Mouse (Mus musculus) limb, embryonic 15.5 days (tissue): ENCODE data around the gene Vsx2. TPM values are rescaled to one million over a fixed set of nuclear protein-coding genes. Genes with fewer than 3 reads are reported as not detected.

Experiments used
- ATAC-seq: fragments of 200-750 bp; cut with Nextera tagmentation; 2 replicates; pipeline ENCODE4 v1.8.0; 2017; ENCODE audit warnings: low read depth, moderate TSS enrichment; ENCODE audit not compliant: insufficient number of reproducible peaks, low FRiP score, low TSS enrichment
- H3K27ac ChIP-seq: fragments of 300-500 bp; sonication (generic); 2 replicates; pipeline ENCODE4 v1.5.1; 2015; ENCODE audit warnings: moderate library complexity, mild to moderate bottlenecking, inconsistent platforms
- H3K27me3 ChIP-seq: fragments of 300-500 bp; sonication (generic); 2 replicates; pipeline ENCODE4 v1.6.1; 2015; ENCODE audit warnings: inconsistent platforms
- H3K36me3 ChIP-seq: fragments of 300-500 bp; sonication (generic); 2 replicates; pipeline ENCODE4 v1.6.1; 2015; ENCODE audit warnings: inconsistent platforms
- H3K4me1 ChIP-seq: fragments of 300-500 bp; sonication (generic); 2 replicates; pipeline ENCODE4 v1.6.1; 2015; ENCODE audit warnings: inconsistent platforms
- H3K4me2 ChIP-seq: fragments of 300-500 bp; sonication (generic); 2 replicates; pipeline ENCODE4 v1.6.1; 2015; ENCODE audit warnings: mild to moderate bottlenecking, inconsistent platforms
- H3K4me3 ChIP-seq: fragments of 300-500 bp; sonication (generic); 2 replicates; pipeline ENCODE4 v1.5.1; 2015; ENCODE audit warnings: mild to moderate bottlenecking, inconsistent platforms
- H3K9ac ChIP-seq: fragments of 300-500 bp; sonication (generic); 2 replicates; pipeline ENCODE4 v1.6.1; 2015; ENCODE audit warnings: inconsistent platforms
- H3K9me3 ChIP-seq: fragments of 300-500 bp; sonication (generic); 2 replicates; pipeline ENCODE4 v1.6.1; 2016; ENCODE audit warnings: inconsistent platforms
- WGBS: fragments of 180-500 bp; shearing (Covaris S2); methylation state at CpG from one replicate; pipeline ENCODE4 v1.1.7; 2015; 5-methylcytosine and 5-hydroxymethylcytosine counted together
- polyA plus RNA-seq: library from polyadenylated mRNA; unstranded; fragments of >200 nt; fragmentation: Nextera tagmentation; extraction: Ambion mirVana; gene quantifications from 2 replicates; pipeline ENCODE4 v1.2.1, GENCODE M21; 2015

Gene Vsx2
- polyA plus RNA-seq, 1 experiment from 2014 or later: 0.09 TPM

DNA sequence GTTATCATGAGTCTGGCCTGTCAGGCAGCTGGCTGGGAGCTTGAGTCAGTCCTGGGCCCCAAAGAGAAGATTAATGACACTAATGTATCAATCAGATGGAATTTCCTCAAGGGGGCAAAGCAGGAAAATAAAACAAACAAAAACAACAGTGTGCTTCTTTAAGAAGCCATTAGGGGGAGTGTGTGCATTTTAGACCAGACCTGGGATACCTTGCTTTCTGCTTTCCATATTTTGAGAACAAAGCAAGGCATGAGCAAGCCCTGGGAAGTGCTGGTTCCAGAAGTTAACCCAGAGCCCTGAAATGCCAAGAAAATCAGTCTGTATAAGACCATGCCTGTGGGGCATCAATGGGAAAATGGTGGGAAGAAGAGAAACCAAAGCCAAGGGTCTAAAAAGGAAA lies 51.4 kb downstream of the Vsx2 start:
- peaks cover 26% of the 10 kb centered on the region for H3K27me3 ChIP-seq
- no peak for ATAC-seq
- H3K4me1 ChIP-seq: peaks cover 2% of the 10 kb centered on the region; the same call in 1 of the 2 replicates
- H3K9me3 ChIP-seq: no peaks in the 10 kb centered on the region
- H3K9ac ChIP-seq: no peak overlapping the region
- H3K36me3 ChIP-seq: no peaks in the 10 kb centered on the region
- H3K4me3 ChIP-seq: no peak overlapping the region
- no peak overlapping the region for H3K4me2 ChIP-seq
- no peak overlapping the region for H3K27ac ChIP-seq

DNA sequence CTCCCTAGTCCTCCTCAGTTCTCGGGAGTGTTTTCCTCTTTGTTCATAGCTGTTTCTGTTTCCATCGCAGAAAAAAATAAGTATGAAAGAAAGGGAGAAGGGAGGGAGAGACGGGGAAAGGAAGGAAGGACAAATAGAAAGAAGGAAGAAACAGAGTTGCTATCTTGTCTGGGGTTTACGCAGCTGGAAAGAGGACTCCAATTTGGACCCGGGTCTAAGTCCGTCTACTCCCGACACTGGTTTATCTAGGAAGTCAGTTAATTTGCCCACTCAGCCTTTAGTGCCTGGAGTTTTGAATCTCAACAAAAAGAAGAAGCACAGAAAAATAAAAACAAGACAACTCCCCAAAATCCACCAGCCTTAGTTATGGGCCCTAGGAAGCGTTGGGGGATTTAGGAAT lies 55.0 kb downstream of the Vsx2 start:
- Histone ChIP-seq H3K9me3 (no peaks in the 10 kb centered on the region), H3K27me3 (peaks cover 30% of the 10 kb centered on the region), H3K4me3 (no peak overlapping the region), H3K4me1 (peaks cover 2% of the 10 kb centered on the region; the same call in 1 of the 2 replicates), H3K9ac (no peak overlapping the region), H3K27ac (no peak overlapping the region), H3K4me2 (no peak overlapping the region), H3K36me3 (no peaks in the 10 kb centered on the region)
- ATAC-seq: no peak
- 36% methylated on average over 8 of the region's 8 CpGs for WGBS

DNA sequence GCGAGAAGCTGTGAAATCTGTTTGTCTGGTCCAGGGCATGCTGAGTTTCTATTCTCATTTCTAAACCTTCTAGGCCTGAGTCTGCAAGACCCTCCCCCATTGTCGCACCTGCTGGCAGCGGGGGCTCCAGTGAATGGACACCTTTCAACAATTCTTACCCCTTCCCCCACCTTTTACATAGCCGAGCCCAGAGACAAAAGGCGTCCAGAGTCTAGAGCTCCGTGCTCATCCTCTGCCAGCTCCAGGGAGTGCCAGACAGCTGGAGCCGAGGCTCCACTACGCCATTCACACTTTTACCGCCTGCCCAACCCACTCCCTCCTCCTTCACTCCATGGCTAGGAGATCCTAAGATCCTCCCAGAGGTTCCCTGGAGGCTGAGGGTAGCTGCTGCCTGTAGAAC lies 55.6 kb downstream of the Vsx2 start:
- Histone ChIP-seq H3K9ac (no peak overlapping the region), H3K4me1 (peaks cover 2% of the 10 kb centered on the region; the same call in 1 of the 2 replicates), H3K36me3 (no peaks in the 10 kb centered on the region), H3K27me3 (peaks cover 30% of the 10 kb centered on the region), H3K27ac (no peak overlapping the region), H3K9me3 (no peaks in the 10 kb centered on the region), H3K4me2 (no peak overlapping the region), H3K4me3 (no peak overlapping the region)
- no peak for ATAC-seq
- WGBS: 8% methylated on average over 9 of the region's 9 CpGs

DNA sequence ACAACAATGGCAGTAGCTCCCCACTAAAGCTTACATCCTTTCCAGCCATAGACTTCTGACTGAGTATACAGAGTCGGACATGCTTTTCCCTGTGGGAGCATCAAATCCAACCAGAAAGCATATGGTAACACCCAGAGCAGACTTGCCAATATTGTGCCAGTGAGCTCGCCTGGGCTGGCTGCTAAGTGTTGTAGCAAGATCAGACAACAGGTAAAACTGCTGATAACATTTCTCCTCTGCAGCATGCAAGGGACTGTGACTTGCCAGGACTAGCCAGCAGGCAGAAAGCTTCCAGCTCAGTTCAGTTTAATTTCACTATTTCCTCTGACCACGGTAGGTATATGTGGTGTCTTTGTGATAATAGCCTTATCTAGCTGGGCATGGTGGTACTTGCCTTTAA lies 62.3 kb downstream of the Vsx2 start:
- no peak overlapping the region for H3K27ac ChIP-seq
- H3K9me3 ChIP-seq: no peaks in the 10 kb centered on the region
- 60% methylated on average over 3 of the region's 3 CpGs for WGBS
- H3K36me3 ChIP-seq: no peaks in the 10 kb centered on the region
- no peak overlapping the region for H3K4me2 ChIP-seq
- H3K27me3 ChIP-seq: no peaks in the 10 kb centered on the region; the same call in 1 of the 2 replicates
- H3K4me3 ChIP-seq: no peak overlapping the region
- ATAC-seq: no peak
- H3K4me1 ChIP-seq: no peaks in the 10 kb centered on the region
- no peak overlapping the region for H3K9ac ChIP-seq

DNA sequence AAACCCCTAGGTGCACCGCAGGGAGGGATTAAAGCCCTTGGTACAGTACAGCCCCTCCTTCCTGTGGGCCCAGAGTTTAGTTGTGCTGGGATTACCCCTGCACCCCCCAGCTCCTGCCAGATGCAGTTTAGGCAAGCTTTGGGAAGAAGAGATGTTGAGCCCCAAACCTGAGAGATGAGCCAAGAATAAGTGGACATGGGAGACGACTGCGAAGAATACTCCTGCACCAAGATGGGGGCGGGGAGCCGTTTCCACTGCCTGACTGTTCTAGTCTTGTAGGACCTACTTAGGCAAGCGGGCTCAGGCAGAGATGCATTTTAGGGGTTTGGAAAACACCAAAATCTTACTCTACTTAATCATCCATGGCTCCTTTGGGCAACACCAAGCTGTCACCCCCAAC lies 70.7 kb downstream of the Vsx2 start:
- WGBS: 13% methylated on average over 6 of the region's 6 CpGs
- H3K9ac ChIP-seq: no peak overlapping the region
- no peak overlapping the region for H3K4me3 ChIP-seq
- no peak overlapping the region for H3K27ac ChIP-seq
- no peaks in the 10 kb centered on the region for H3K36me3 ChIP-seq
- no peak for ATAC-seq
- H3K27me3 ChIP-seq: peaks cover 44% of the 10 kb centered on the region
- no peak overlapping the region for H3K4me2 ChIP-seq
- H3K4me1 ChIP-seq: peaks cover 11% of the 10 kb centered on the region; the same call in 1 of the 2 replicates
- H3K9me3 ChIP-seq: no peaks in the 10 kb centered on the region

DNA sequence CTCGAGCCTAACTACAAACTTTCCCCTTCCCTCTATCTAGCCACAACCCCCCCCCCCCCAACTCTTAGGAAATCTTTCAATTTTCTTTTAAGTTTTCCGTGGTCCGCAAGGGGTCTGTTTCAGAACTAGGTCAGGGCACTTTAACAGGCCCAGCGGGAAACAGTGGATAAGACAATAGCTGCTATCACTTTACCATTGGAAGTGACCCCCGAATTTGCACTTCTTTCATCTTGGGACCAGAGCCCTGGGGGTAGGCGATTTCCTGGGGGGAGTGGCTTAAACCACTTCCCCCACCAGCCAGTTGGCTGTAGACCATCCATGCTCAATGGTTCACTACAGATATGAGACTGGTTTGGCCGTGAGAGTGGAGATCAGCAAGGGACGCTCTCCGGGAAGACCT lies 71.1 kb downstream of the Vsx2 start, which contains the start of gene Vrtn:
Vrtn (plus strand) TSS at position 366 of the 400 bp plus-strand sequence.
- Histone ChIP-seq H3K4me2 (no peak within 1 kb of the TSS), H3K36me3 (no peaks in the 10 kb centered on the region), H3K27me3 (peaks cover 44% of the 10 kb centered on the region), H3K27ac (no peak within 1 kb of the TSS), H3K4me3 (no peak within 1 kb of the TSS), H3K9ac (no peak within 1 kb of the TSS), H3K9me3 (no peaks in the 10 kb centered on the region), H3K4me1 (peaks cover 11% of the 10 kb centered on the region; the same call in 1 of the 2 replicates)
- WGBS: 13% methylated on average over 9 of the region's 9 CpGs
- ATAC-seq: no peak

Other genes starting within 250 kb of the Vsx2 start
- gene Coq6, start 208.1 kb upstream of the Vsx2 start, polyA plus RNA-seq: 41.5 and 42.2 TPM in 2 replicates
- gene Fam161b, start 207.9 kb upstream of the Vsx2 start, polyA plus RNA-seq: 2.7 and 3.2 TPM in 2 replicates
- gene Entpd5, start 160.7 kb upstream of the Vsx2 start, polyA plus RNA-seq: 16.2 and 16.4 TPM in 2 replicates
- 1.0 and 1.8 TPM in 2 replicates for gene Bbof1, start 160.7 kb upstream of the Vsx2 start, polyA plus RNA-seq
- 24.7 TPM in 2 replicates for gene Rnf113a2, start 152.6 kb upstream of the Vsx2 start, polyA plus RNA-seq
- 35.8 and 37.8 TPM in 2 replicates for gene Aldh6a1, start 118.8 kb upstream of the Vsx2 start, polyA plus RNA-seq
- gene Lin52, start 118.3 kb upstream of the Vsx2 start, polyA plus RNA-seq: 19.5 and 19.6 TPM in 2 replicates
- 14.7 and 15.7 TPM in 2 replicates for gene Abcd4, start 47.7 kb downstream of the Vsx2 start, polyA plus RNA-seq
- not detected in 2 replicates for gene Vrtn, start 71.3 kb downstream of the Vsx2 start, polyA plus RNA-seq
- not detected in 2 replicates for gene Syndig1l, start 129.1 kb downstream of the Vsx2 start, polyA plus RNA-seq
- gene Npc2, start 203.4 kb downstream of the Vsx2 start, polyA plus RNA-seq: 72.0 and 76.6 TPM in 2 replicates
- gene Isca2, start 203.5 kb downstream of the Vsx2 start, polyA plus RNA-seq: 113 TPM in 2 replicates